Mouse (Mus musculus) liver, postnatal 0 days (tissue): ENCODE data around the gene Olfr518. TPM values are rescaled to one million over a fixed set of nuclear protein-coding genes. Genes with fewer than 3 reads are reported as not detected.
A peak's percentile ranks its signal among the peaks of the same experiment; 100 is the strongest.

Source experiments
- ATAC-seq: fragments of 200-750 bp; cut with Nextera tagmentation; 2 replicates; pipeline ENCODE4 v1.8.0; 2017; ENCODE audit warnings: mild to moderate bottlenecking, moderate library complexity
- DNase-seq: peaks from one replicate; pipeline ENCODE4 v3.0.0-alpha.2; 2016
- H3K27ac ChIP-seq: fragments of 300-500 bp; sonication (generic); 2 replicates; pipeline ENCODE4 v1.5.1; 2014; ENCODE audit warnings: antibody characterized with exemption, moderate library complexity, mild to moderate bottlenecking, low read depth
- H3K27me3 ChIP-seq: fragments of 300-500 bp; sonication (generic); 2 replicates; pipeline ENCODE4 v1.6.1; 2014; ENCODE audit warnings: low read length, control low read depth, mixed read lengths; ENCODE audit not compliant: insufficient read depth
- H3K36me3 ChIP-seq: fragments of 300-500 bp; sonication (generic); replicated peaks from 2 replicates; pipeline ENCODE4 v1.6.1; 2014; ENCODE audit warnings: mild to moderate bottlenecking, control low read depth, low read length, moderate library complexity, mixed read lengths; ENCODE audit not compliant: insufficient read depth
- H3K4me1 ChIP-seq: fragments of 300-500 bp; sonication (generic); 2 replicates; pipeline ENCODE4 v1.6.1; 2014; ENCODE audit warnings: antibody characterized with exemption, mild to moderate bottlenecking, control low read depth; ENCODE audit not compliant: insufficient read depth
- H3K4me2 ChIP-seq: fragments of 300-500 bp; sonication (generic); 2 replicates; pipeline ENCODE4 v1.6.1; 2014; ENCODE audit warnings: low read depth, mild to moderate bottlenecking, low read length, moderate library complexity, mixed read lengths
- H3K4me3 ChIP-seq: fragments of 300-500 bp; sonication (generic); 2 replicates; pipeline ENCODE4 v1.5.1; 2014; ENCODE audit warnings: low read depth, low read length
- H3K9ac ChIP-seq: fragments of 300-500 bp; sonication (generic); replicated peaks from 2 replicates; pipeline ENCODE4 v1.6.1; 2014; ENCODE audit warnings: mild to moderate bottlenecking, moderate library complexity
- H3K9me3 ChIP-seq: fragments of 300-500 bp; sonication (generic); 2 replicates; pipeline ENCODE4 v1.6.1; 2016; ENCODE audit warnings: mild to moderate bottlenecking, control low read depth, low read length, mixed read lengths
- CTCF ChIP-seq: sonication (generic); IDR thresholded peaks from 2 replicates; pipeline ENCODE4 v1.5.1; 2016; ENCODE audit warnings: antibody characterized with exemption, low read depth
- EP300 ChIP-seq: IDR thresholded peaks from 2 replicates; pipeline ENCODE4 v1.6.1; 2016; ENCODE audit warnings: antibody characterized with exemption, low read depth, mild to moderate bottlenecking
- WGBS: fragments of 180-500 bp; shearing (Covaris S2); extraction: QIAGEN DNeasy Blood & Tissue Kit; methylation state at CpG from one replicate; pipeline ENCODE4 v1.1.7; 2014; ENCODE audit not compliant: insufficient replicate concordance; 5-methylcytosine and 5-hydroxymethylcytosine counted together
- polyA plus RNA-seq: library from polyadenylated mRNA; unstranded; fragments of >200 nt; fragmentation: Nextera tagmentation; extraction: Ambion mirVana; gene quantifications from 2 replicates; pipeline ENCODE4 v1.2.1, GENCODE M21; 2015

Olfr518 gene
- polyA plus RNA-seq, 1 experiment from 2014 or later, result not detected

- ATAC-seq, result peak; percentile 62; the same call in 1 of the 2 replicates
- no peak for TF ChIP-seq CTCF
- no peak for TF ChIP-seq EP300
- H3K4me3 ChIP-seq, result no peak overlapping the region
These were observed 19.2 kb upstream of the Olfr518 start for GRCm38 (mm10) chr7:108903969-108904368.

GRCm38 (mm10) chr7:108894320-108894719 is 9.5 kb upstream of the Olfr518 start, which contains the start of gene Olfr519:
Gene Olfr519, minus strand, starts transcription at chr7:108894420.
- ATAC-seq, result no peak
- H3K9me3 ChIP-seq, result no peaks in the 10 kb centered on the region; the same call in 1 of the 2 replicates
- WGBS, result 82% methylated on average over 5 of the region's 5 CpGs
- H3K4me2 ChIP-seq, result no peak within 1 kb of the TSS
- TF ChIP-seq EP300 (no peak), CTCF (no peak)
- no peaks in the 10 kb centered on the region for H3K4me1 ChIP-seq
- no peak within 1 kb of the TSS for H3K4me3 ChIP-seq
- DNase-seq, result no peak
- no peaks in the 10 kb centered on the region for H3K27me3 ChIP-seq
- H3K9ac ChIP-seq, result no peak within 1 kb of the TSS
- H3K27ac ChIP-seq, result no peak within 1 kb of the TSS
- H3K36me3 ChIP-seq, result no peaks in the 10 kb centered on the region

More at GRCm38 (mm10) chr7:108903969-108904368, 19.2 kb upstream of the Olfr518 start:
- H3K9ac ChIP-seq, result no peak overlapping the region
- no peak overlapping the region for H3K27ac ChIP-seq
- no peak for DNase-seq
- no peaks in the 10 kb centered on the region for H3K27me3 ChIP-seq
- H3K4me2 ChIP-seq, result no peak overlapping the region
- no peaks in the 10 kb centered on the region for H3K36me3 ChIP-seq
- no peaks in the 10 kb centered on the region for H3K9me3 ChIP-seq
- 50% methylated on average over 2 of the region's 2 CpGs for WGBS
- H3K4me1 ChIP-seq, result no peaks in the 10 kb centered on the region

- TF ChIP-seq CTCF (no peak), EP300 (no peak)
- no peak within 1 kb of the TSS for H3K9ac ChIP-seq
- H3K36me3 ChIP-seq, result no peaks in the 10 kb centered on the region
- no peak within 1 kb of the TSS for H3K4me2 ChIP-seq
- DNase-seq, result no peak
- WGBS, result 44% methylated on average over 2 of the region's 2 CpGs
- no peaks in the 10 kb centered on the region for H3K4me1 ChIP-seq
- H3K4me3 ChIP-seq, result no peak within 1 kb of the TSS
- H3K27ac ChIP-seq, result no peak within 1 kb of the TSS
- H3K9me3 ChIP-seq, result no peaks in the 10 kb centered on the region
- no peaks in the 10 kb centered on the region for H3K27me3 ChIP-seq
- ATAC-seq, result no peak
These were observed 12.5 kb downstream of the Olfr518 start, which contains the start of gene Olfr517 for GRCm38 (mm10) chr7:108872279-108872678. Gene Olfr517, minus strand, starts transcription at chr7:108872379.

- Histone ChIP-seq H3K4me2 (no peak within 1 kb of the TSS), H3K27ac (no peak within 1 kb of the TSS), H3K4me3 (no peak within 1 kb of the TSS), H3K9me3 (no peaks in the 10 kb centered on the region), H3K27me3 (no peaks in the 10 kb centered on the region), H3K9ac (no peak within 1 kb of the TSS), H3K36me3 (no peaks in the 10 kb centered on the region), H3K4me1 (no peaks in the 10 kb centered on the region)
- 78% methylated on average over 2 of the region's 2 CpGs for WGBS
- ATAC-seq, result no peak
- no peak for TF ChIP-seq EP300
- no peak for TF ChIP-seq CTCF
- no peak for DNase-seq
These were observed 34.4 kb downstream of the Olfr518 start, which contains the start of gene Olfr516 for GRCm38 (mm10) chr7:108850429-108850828. Gene Olfr516, minus strand, starts transcription at chr7:108850529.

Other genes starting within 250 kb of the Olfr518 start
- gene Olfr509, start 233.1 kb downstream of the Olfr518 start, polyA plus RNA-seq, result not detected in 2 replicates
- gene Olfr510, start 218.6 kb downstream of the Olfr518 start, polyA plus RNA-seq, result not detected in 2 replicates
- not detected in 2 replicates for gene Olfr512, start 171.7 kb downstream of the Olfr518 start, polyA plus RNA-seq
- not detected in 2 replicates for gene Olfr513, start 134.0 kb downstream of the Olfr518 start, polyA plus RNA-seq
- gene Olfr514, start 59.0 kb downstream of the Olfr518 start, polyA plus RNA-seq, result not detected in 2 replicates
- not detected in 2 replicates for gene Olfr516, start 34.5 kb downstream of the Olfr518 start, polyA plus RNA-seq
- not detected in 2 replicates for gene Olfr517, start 12.6 kb downstream of the Olfr518 start, polyA plus RNA-seq
- not detected in 2 replicates for gene Olfr519, start 9.4 kb upstream of the Olfr518 start, polyA plus RNA-seq
- not detected in 2 replicates for gene Nlrp10, start 45.2 kb upstream of the Olfr518 start, polyA plus RNA-seq
- gene Eif3f, start 49.4 kb upstream of the Olfr518 start, polyA plus RNA-seq, result 34.6 and 36.9 TPM in 2 replicates
- not detected in 2 replicates for gene Tub, start 65.3 kb upstream of the Olfr518 start, polyA plus RNA-seq
- 0.33 and 0.36 TPM in 2 replicates for gene Ric3, start 198.3 kb upstream of the Olfr518 start, polyA plus RNA-seq